Mouse (Mus musculus): ENCODE data around the gene Tenm2. TPM values are rescaled to one million over a fixed set of nuclear protein-coding genes. Genes with fewer than 3 reads are reported as not detected.

Tenm2 gene
- polyA plus RNA-seq, 1 experiment from 2014 or later = 5.1 TPM

GRCm38 (mm10) chr11:36286246-36286645 is 949.5 kb downstream of the Tenm2 start:
- no peak for ATAC-seq (ENCODE audit: insufficient number of reproducible peaks, insufficient read depth, low FRiP score, low TSS enrichment, low read depth)
- H3K27me3 ChIP-seq = no peaks in the 10 kb centered on the region
- WGBS = 76% methylated on average over 6 of the region's 6 CpGs
- H3K4me3 ChIP-seq = no peak overlapping the region
- no peak overlapping the region for H3K4me2 ChIP-seq
- H3K27ac ChIP-seq = no peak overlapping the region
- H3K9me3 ChIP-seq = no peaks in the 10 kb centered on the region
- H3K4me1 ChIP-seq = no peaks in the 10 kb centered on the region
- H3K9ac ChIP-seq = no peak overlapping the region
- H3K36me3 ChIP-seq = no peaks in the 10 kb centered on the region

GRCm38 (mm10) chr11:36280533-36280932 is 955.2 kb downstream of the Tenm2 start:
- Histone ChIP-seq H3K4me1 (peaks cover 18% of the 10 kb centered on the region), H3K9ac (no peak overlapping the region), H3K4me3 (no peak overlapping the region), H3K4me2 (no peak overlapping the region), H3K27ac (no peak overlapping the region), H3K9me3 (no peaks in the 10 kb centered on the region), H3K27me3 (no peaks in the 10 kb centered on the region), H3K36me3 (no peaks in the 10 kb centered on the region)
- 82% methylated on average over 7 of the region's 7 CpGs for whole genome bisulfite sequencing
- ATAC-seq (ENCODE audit: insufficient number of reproducible peaks, insufficient read depth, low FRiP score, low TSS enrichment, low read depth) = no peak

- Histone ChIP-seq H3K27ac (no peak overlapping the region), H3K4me2 (no peak overlapping the region), H3K9ac (no peak overlapping the region), H3K4me1 (peaks cover 18% of the 10 kb centered on the region), H3K36me3 (no peaks in the 10 kb centered on the region), H3K27me3 (no peaks in the 10 kb centered on the region), H3K9me3 (no peaks in the 10 kb centered on the region), H3K4me3 (no peak overlapping the region)
- ATAC-seq (ENCODE audit: insufficient number of reproducible peaks, insufficient read depth, low FRiP score, low TSS enrichment, low read depth) = no peak
- 83% methylated on average over 9 of the region's 9 CpGs for WGBS
Measured at GRCm38 (mm10) chr11:36277903-36278215, 957.9 kb downstream of the Tenm2 start.

GRCm38 (mm10) chr11:36277192-36277902 is 958.4 kb downstream of the Tenm2 start:
- no peak overlapping the region for H3K4me3 ChIP-seq
- H3K27me3 ChIP-seq = no peaks in the 10 kb centered on the region
- H3K27ac ChIP-seq = no peak overlapping the region
- WGBS = 61% methylated on average over 20 of the region's 20 CpGs
- no peaks in the 10 kb centered on the region for H3K36me3 ChIP-seq
- H3K4me2 ChIP-seq = peak overlapping the region; percentile 27
- no peak overlapping the region for H3K9ac ChIP-seq
- no peak for ATAC-seq (ENCODE audit: insufficient number of reproducible peaks, insufficient read depth, low FRiP score, low TSS enrichment, low read depth)
- H3K9me3 ChIP-seq = no peaks in the 10 kb centered on the region
- peaks cover 18% of the 10 kb centered on the region for H3K4me1 ChIP-seq

DNA sequence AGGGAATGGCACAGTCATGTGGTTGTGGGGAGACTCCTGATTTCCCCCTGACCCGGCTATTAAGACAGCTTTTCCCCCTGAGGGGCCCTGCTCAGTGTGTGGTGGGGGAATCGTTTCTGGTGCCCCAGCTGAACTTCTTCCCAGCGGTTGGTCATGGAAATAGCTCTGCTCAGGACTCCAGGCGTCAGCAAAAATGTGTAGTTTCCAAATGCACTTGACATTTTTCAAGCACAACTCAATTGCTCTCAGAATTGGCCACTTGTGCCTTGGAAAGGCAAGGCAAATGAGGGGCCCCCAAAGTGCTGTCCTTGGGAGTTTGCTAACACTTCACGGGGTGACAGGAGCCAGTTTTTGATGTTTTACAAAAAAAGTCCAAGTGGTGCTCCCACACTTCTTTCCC is 959.7 kb downstream of the Tenm2 start:
- 21% methylated on average over 5 of the region's 5 CpGs for WGBS
- H3K9me3 ChIP-seq = no peaks in the 10 kb centered on the region
- no peak overlapping the region for H3K27ac ChIP-seq

DNA sequence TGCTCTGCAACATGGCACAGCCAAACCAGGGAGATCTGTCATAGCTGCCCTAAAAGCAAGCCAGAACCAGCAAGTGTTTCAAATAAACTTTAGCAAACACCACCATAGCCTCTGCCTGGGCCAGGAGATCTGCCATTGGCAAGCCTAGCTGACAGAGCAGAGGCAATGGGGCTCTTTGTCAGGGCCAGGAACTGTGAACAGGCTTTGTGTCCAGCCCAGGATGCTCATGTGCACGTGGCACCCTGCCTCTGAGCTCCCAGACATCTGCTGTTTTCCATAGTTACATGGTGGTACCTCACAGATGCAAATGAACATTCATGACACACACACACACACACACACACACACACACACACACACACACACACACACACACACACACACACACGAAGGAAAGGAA is 963.6 kb downstream of the Tenm2 start:
- Histone ChIP-seq H3K9ac (no peak overlapping the region), H3K27ac (no peak overlapping the region), H3K27me3 (no peaks in the 10 kb centered on the region), H3K4me2 (no peak overlapping the region), H3K9me3 (no peaks in the 10 kb centered on the region), H3K4me1 (peaks cover 14% of the 10 kb centered on the region), H3K36me3 (no peaks in the 10 kb centered on the region), H3K4me3 (no peak overlapping the region)
- 65% methylated on average over 2 of the region's 2 CpGs for WGBS
- no peak for ATAC-seq (ENCODE audit: insufficient number of reproducible peaks, insufficient read depth, low FRiP score, low TSS enrichment, low read depth)

More for the DNA sequence above, 959.7 kb downstream of the Tenm2 start:
- no peak overlapping the region for H3K9ac ChIP-seq
- H3K27me3 ChIP-seq = no peaks in the 10 kb centered on the region
- no peaks in the 10 kb centered on the region for H3K36me3 ChIP-seq
- no peak for ATAC-seq (ENCODE audit: insufficient number of reproducible peaks, insufficient read depth, low FRiP score, low TSS enrichment, low read depth)
- H3K4me3 ChIP-seq = no peak overlapping the region
- no peak overlapping the region for H3K4me2 ChIP-seq
- H3K4me1 ChIP-seq = peaks cover 18% of the 10 kb centered on the region

DNA sequence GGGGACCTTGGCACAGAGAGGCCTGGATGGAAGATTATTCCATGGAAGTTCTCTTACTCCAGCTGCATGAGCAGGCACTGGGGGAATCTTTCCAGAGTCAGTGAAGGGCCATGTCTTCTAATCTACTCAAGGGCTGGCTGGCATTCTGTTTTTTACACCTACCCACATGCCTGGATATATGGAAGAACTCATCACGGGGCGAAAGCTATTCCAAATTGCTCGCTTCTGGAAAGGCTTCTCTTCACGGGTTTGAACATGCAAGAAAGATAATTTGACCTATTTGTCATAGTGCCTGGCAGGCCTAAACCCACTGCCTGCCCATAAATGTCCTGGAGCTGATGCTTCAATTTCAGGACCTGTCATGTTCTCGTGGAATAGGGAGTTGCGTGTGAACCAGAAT is 965.8 kb downstream of the Tenm2 start:
- no peak for ATAC-seq (ENCODE audit: insufficient number of reproducible peaks, insufficient read depth, low FRiP score, low TSS enrichment, low read depth)
- Histone ChIP-seq H3K9ac (no peak overlapping the region), H3K9me3 (no peaks in the 10 kb centered on the region), H3K4me1 (peaks cover under 1% of the 10 kb centered on the region; the same call in 1 of the 2 replicates), H3K27me3 (no peaks in the 10 kb centered on the region), H3K4me2 (no peak overlapping the region), H3K4me3 (no peak overlapping the region), H3K36me3 (no peaks in the 10 kb centered on the region), H3K27ac (no peak overlapping the region)
- 80% methylated on average over 6 of the region's 6 CpGs for WGBS

GRCm38 (mm10) chr11:36264776-36265466 is 970.8 kb downstream of the Tenm2 start:
- peaks cover 12% of the 10 kb centered on the region for H3K4me1 ChIP-seq
- H3K27ac ChIP-seq = no peak overlapping the region
- no peaks in the 10 kb centered on the region for H3K27me3 ChIP-seq
- no peak overlapping the region for H3K4me3 ChIP-seq
- no peak for ATAC-seq (ENCODE audit: insufficient number of reproducible peaks, insufficient read depth, low FRiP score, low TSS enrichment, low read depth)
- no peak overlapping the region for H3K9ac ChIP-seq
- H3K36me3 ChIP-seq = no peaks in the 10 kb centered on the region
- no peaks in the 10 kb centered on the region for H3K9me3 ChIP-seq
- no peak overlapping the region for H3K4me2 ChIP-seq
- 71% methylated on average over 17 of the region's 17 CpGs for WGBS

GRCm38 (mm10) chr11:36263840-36264239 is 971.9 kb downstream of the Tenm2 start:
- no peaks in the 10 kb centered on the region for H3K27me3 ChIP-seq
- WGBS = 48% methylated on average over 10 of the region's 10 CpGs
- H3K27ac ChIP-seq = no peak overlapping the region
- H3K9ac ChIP-seq = no peak overlapping the region
- peaks cover 12% of the 10 kb centered on the region for H3K4me1 ChIP-seq
- no peaks in the 10 kb centered on the region for H3K9me3 ChIP-seq
- no peaks in the 10 kb centered on the region for H3K36me3 ChIP-seq
- H3K4me2 ChIP-seq = no peak overlapping the region
- H3K4me3 ChIP-seq = no peak overlapping the region
- no peak for ATAC-seq (ENCODE audit: insufficient number of reproducible peaks, insufficient read depth, low FRiP score, low TSS enrichment, low read depth)

DNA sequence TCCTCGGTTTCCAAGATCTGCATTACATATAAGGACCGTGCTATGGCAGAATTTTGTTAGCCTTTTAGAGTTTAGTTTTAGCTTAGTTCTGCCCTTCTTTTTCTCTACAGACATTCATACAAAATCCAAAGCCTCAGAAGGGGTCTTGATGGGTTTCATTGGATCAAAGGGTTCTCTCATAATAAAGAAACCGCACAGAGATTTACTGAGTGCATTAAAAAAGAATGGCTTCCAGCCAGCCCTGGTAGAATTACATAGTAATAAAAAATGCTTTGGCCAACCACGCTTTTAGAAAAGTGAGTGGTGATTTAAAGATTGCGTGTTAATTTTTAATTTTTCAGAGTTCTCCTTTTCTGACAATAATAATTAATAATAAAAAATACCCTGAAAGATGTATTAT is 978.6 kb downstream of the Tenm2 start:
- Histone ChIP-seq H3K36me3 (no peaks in the 10 kb centered on the region), H3K9me3 (peaks cover 5% of the 10 kb centered on the region; the same call in 1 of the 2 replicates), H3K4me2 (peak overlapping the region; percentile 30), H3K27me3 (no peaks in the 10 kb centered on the region), H3K27ac (0 out of 2 replicates have a peak overlapping the region, but pooled peaks have one; percentile 41), H3K4me3 (no peak overlapping the region), H3K4me1 (peaks cover 11% of the 10 kb centered on the region), H3K9ac (no peak overlapping the region)
- 36% methylated on average over 5 of the region's 5 CpGs for WGBS
- ATAC-seq (ENCODE audit: insufficient number of reproducible peaks, insufficient read depth, low FRiP score, low TSS enrichment, low read depth) = no peak

DNA sequence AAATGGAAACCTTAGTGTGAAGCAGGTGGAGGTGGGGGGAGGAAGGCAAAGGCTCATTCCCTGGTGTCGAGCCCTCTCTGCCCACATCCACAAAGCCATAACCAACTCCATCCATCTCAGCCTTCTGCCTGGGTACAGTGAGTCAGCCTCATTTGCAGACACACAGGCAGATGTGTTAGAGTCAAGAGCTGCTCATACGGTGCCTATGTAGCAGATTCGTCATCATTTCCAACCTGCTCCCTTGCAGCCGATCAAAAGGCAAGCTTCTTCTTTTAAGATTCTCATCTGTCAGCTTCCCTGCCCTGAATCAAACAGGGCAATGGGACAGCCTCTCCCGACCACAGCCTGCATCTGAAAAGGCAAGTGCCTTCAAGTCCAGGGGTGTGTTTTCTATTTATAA is 979.0 kb downstream of the Tenm2 start:
- H3K27me3 ChIP-seq = no peaks in the 10 kb centered on the region
- ATAC-seq (ENCODE audit: insufficient number of reproducible peaks, insufficient read depth, low FRiP score, low TSS enrichment, low read depth) = peak; percentile 37; the same call in 1 of the 2 replicates
- peak overlapping the region; percentile 30 for H3K4me2 ChIP-seq
- peaks cover 5% of the 10 kb centered on the region; the same call in 1 of the 2 replicates for H3K9me3 ChIP-seq
- peak overlapping the region; percentile 41; the same call in 1 of the 2 replicates for H3K27ac ChIP-seq
- no peak overlapping the region for H3K9ac ChIP-seq
- no peaks in the 10 kb centered on the region for H3K36me3 ChIP-seq
- H3K4me3 ChIP-seq = no peak overlapping the region
- peaks cover 11% of the 10 kb centered on the region for H3K4me1 ChIP-seq
- WGBS = 46% methylated on average over 5 of the region's 5 CpGs

DNA sequence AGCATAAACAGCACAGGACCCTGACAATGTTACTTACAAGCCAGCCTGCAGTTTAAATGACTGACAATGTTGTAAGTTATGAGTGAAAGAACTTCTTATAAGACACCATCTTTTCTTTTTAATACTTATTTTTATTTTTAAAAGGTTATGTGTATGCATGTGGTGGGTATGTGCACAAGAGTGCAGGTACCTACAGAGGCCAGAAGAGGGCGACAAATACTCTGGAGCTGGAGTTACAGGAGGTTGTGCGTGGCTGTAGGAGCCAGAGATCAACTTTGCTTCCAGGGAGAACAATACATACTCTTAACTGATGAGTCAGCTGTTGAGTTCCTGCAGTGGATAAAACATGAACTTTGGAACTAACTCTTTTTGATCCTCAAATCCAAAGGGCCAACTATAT is 981.7 kb downstream of the Tenm2 start:
- no peak overlapping the region for H3K27ac ChIP-seq
- no peak overlapping the region for H3K9ac ChIP-seq
- H3K36me3 ChIP-seq = no peaks in the 10 kb centered on the region
- H3K4me2 ChIP-seq = no peak overlapping the region
- H3K4me3 ChIP-seq = no peak overlapping the region
- H3K4me1 ChIP-seq = peaks cover 16% of the 10 kb centered on the region
- WGBS = 78% methylated on average over 2 of the region's 2 CpGs
- no peaks in the 10 kb centered on the region for H3K27me3 ChIP-seq
- ATAC-seq (ENCODE audit: insufficient number of reproducible peaks, insufficient read depth, low FRiP score, low TSS enrichment, low read depth) = no peak
- peaks cover 5% of the 10 kb centered on the region; the same call in 1 of the 2 replicates for H3K9me3 ChIP-seq
